In the genomic region with DNA sequence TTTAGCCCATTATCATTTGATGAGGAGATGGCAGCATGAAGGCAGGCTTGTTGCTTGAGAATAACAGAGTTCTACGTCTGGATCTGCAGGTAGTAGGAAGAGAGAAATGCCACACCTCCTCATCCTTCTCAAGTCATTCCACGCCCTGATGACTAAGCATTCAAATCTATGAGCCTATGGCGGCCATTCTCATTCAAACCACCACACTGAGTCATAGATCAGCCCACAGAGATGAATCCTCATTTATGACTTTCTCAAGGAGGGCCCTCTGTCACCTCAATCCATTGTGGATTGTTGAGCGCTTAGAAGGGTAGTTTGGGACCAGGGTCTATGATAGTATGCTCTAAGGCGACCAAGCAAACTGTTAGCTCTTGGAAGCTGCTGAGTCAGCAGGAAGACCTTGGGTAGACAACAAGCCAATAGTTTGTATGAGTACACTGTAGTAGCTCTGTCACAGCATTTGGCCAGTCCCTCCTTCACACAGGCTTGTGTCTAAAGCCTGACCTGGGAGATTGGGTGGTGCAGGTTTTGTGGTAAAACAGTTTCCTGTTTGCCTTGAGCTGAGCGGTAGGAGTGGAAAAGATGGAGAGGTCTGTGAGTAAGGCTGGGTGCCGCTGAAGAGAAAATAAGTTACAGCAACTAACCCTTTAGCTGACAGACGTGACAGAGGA, we compare ENCODE assay signal across 19 mouse cellular contexts. TPM values are rescaled to one million over a fixed set of nuclear protein-coding genes. Genes with fewer than 3 reads are reported as not detected.
A peak's percentile ranks its signal among the peaks of the same experiment; 100 is the strongest.
DNase-seq lines count a peak whose midpoint lies in the region; ATAC-seq lines count a peak whose summit lies in the region.
"Had no signal": no experiment of that assay in that cellular context is flagged by ENCODE, and none has a peak within 500 bp of the region (broad histone marks: within the 10 kb centered on the region; RNA-seq: fewer than 3 reads in every experiment).

No protein-coding gene starts in this region.

- DNase-seq in A20 (ENCODE audit: low read depth, low spot score) = peak; percentile 43
- DNase-seq in thymus, postnatal 0 days (ENCODE audit: low spot score) = peak; percentile 61
- no peak for DNase-seq in urinary bladder, postnatal 25 days (ENCODE audit: low spot score)
- DNase-seq in testis, postnatal 14 days (ENCODE audit: low spot score) = no peak
- no peak for DNase-seq in midbrain, embryonic 11.5 days (ENCODE audit: low spot score, missing footprints)
- DNase-seq: cerebellum, adult 8-10 months; kidney, adult 8-10 months; lung, postnatal 36 days had no signal

- no peaks in the 10 kb centered on the region for H3K4me1 ChIP-seq in midbrain, embryonic 11.5 days (ENCODE audit: control insufficient read depth, insufficient read depth, low read length)
- H3K4me1 ChIP-seq: embryonic facial prominence, embryonic 10.5 days; heart, embryonic 15.5 days; midbrain, embryonic 15.5 days; neural tube, embryonic 13.5 days had no signal

- H3K9me3 ChIP-seq in midbrain, embryonic 11.5 days (ENCODE audit: control insufficient read depth, low read length) = no peaks in the 10 kb centered on the region
- H3K9me3 ChIP-seq: embryonic facial prominence, embryonic 10.5 days; heart, embryonic 15.5 days; midbrain, embryonic 15.5 days; neural tube, embryonic 13.5 days had no signal

- peaks cover 4% of the 10 kb centered on the region for H3K36me3 ChIP-seq in midbrain, embryonic 11.5 days (ENCODE audit: control insufficient read depth, insufficient read depth, low read length)

- 94% methylated on average over 8 of the region's 8 CpGs for WGBS in midbrain, embryonic 11.5 days

- no peak overlapping the region for H3K4me2 ChIP-seq in midbrain, embryonic 11.5 days
- H3K4me2 ChIP-seq: heart, embryonic 15.5 days; hindbrain, embryonic 14.5 days; midbrain, embryonic 15.5 days; neural tube, embryonic 13.5 days had no signal

- H3K4me3 ChIP-seq in midbrain, embryonic 11.5 days (ENCODE audit: low read depth, low read length) = no peak overlapping the region
- H3K4me3 ChIP-seq: embryonic facial prominence, embryonic 10.5 days; heart, embryonic 15.5 days; midbrain, embryonic 15.5 days; neural tube, embryonic 13.5 days had no signal

- no peak overlapping the region for H3K9ac ChIP-seq in midbrain, embryonic 11.5 days (ENCODE audit: low read length)
- H3K9ac ChIP-seq: heart, embryonic 15.5 days; hindbrain, embryonic 14.5 days; liver, embryonic 14.5 days; midbrain, embryonic 15.5 days; neural tube, embryonic 13.5 days had no signal

- ATAC-seq in CD4-positive, CD25-positive, alpha-beta regulatory T cell, adult 4 months = peak; percentile 78
- peak; percentile 73 for ATAC-seq in common myeloid progenitor, adult 5-6 weeks (replicated peaks; ENCODE audit: low read depth, poor library complexity, severe bottlenecking)
- no peak for ATAC-seq in midbrain, embryonic 11.5 days (ENCODE audit: low FRiP score)
- ATAC-seq: midbrain, embryonic 15.5 days had no signal

- no peaks in the 10 kb centered on the region for H3K27me3 ChIP-seq in midbrain, embryonic 11.5 days (ENCODE audit: control insufficient read depth, insufficient read depth, low read length)
- H3K27me3 ChIP-seq: heart, embryonic 15.5 days; midbrain, embryonic 15.5 days; neural tube, embryonic 13.5 days had no signal

- H3K27ac ChIP-seq in midbrain, embryonic 11.5 days (ENCODE audit: low read depth, low read length) = no peak overlapping the region
- H3K27ac ChIP-seq: embryonic facial prominence, embryonic 10.5 days; heart, embryonic 15.5 days; hindbrain, embryonic 14.5 days; liver, embryonic 14.5 days; midbrain, embryonic 15.5 days; neural tube, embryonic 13.5 days; stomach, postnatal 0 days had no signal

RNA-seq across cellular contexts. Expression of a gene that starts 24.5 kb away (rescaled TPM):
- 10 to 100 TPM; 22.9 to 28.7 TPM for polyA plus RNA-seq in CD4-positive, CD25-positive, alpha-beta regulatory T cell, adult 4 months (2017; shearing (Covaris generic))
- total RNA-seq in common myeloid progenitor, adult 5-6 weeks (2017) = 52.1 and 53.8 TPM in 2 replicates
- 140 and 150 TPM in 2 replicates for polyA plus RNA-seq in thymus, postnatal 0 days (2015; fragmentation: Nextera tagmentation; extraction: Ambion mirVana)
- polyA plus RNA-seq in midbrain, embryonic 11.5 days (2014; fragmentation: Nextera tagmentation; extraction: Ambion mirVana) = 75.2 and 78.6 TPM in 2 replicates

RNA-seq across cellular contexts. Expression of a gene that starts 37.0 kb away (rescaled TPM):
- polyA plus RNA-seq in CD4-positive, CD25-positive, alpha-beta regulatory T cell, adult 4 months (2017; shearing (Covaris generic)) = not detected
- not detected in 2 replicates for total RNA-seq in common myeloid progenitor, adult 5-6 weeks (2017)
- polyA plus RNA-seq in thymus, postnatal 0 days (2015; fragmentation: Nextera tagmentation; extraction: Ambion mirVana) = 0.55 and 1.3 TPM in 2 replicates
- polyA plus RNA-seq in midbrain, embryonic 11.5 days (2014; fragmentation: Nextera tagmentation; extraction: Ambion mirVana) = not detected in 2 replicates
- total RNA-seq: gastrocnemius, postnatal 4 days; layer of hippocampus, adult 18-20 months had no signal
- polyA plus RNA-seq: embryonic facial prominence, embryonic 10.5 days; heart, embryonic 15.5 days; hindbrain, embryonic 14.5 days; liver, embryonic 14.5 days; neural tube, embryonic 13.5 days; stomach, postnatal 0 days had no signal

RNA-seq across cellular contexts. Expression of a gene that starts 43.3 kb away (rescaled TPM):
- not detected for polyA plus RNA-seq in CD4-positive, CD25-positive, alpha-beta regulatory T cell, adult 4 months (2017; shearing (Covaris generic))
- total RNA-seq in common myeloid progenitor, adult 5-6 weeks (2017) = not detected in 2 replicates
- polyA plus RNA-seq in thymus, postnatal 0 days (2015; fragmentation: Nextera tagmentation; extraction: Ambion mirVana) = 1.6 and 2.7 TPM in 2 replicates
- polyA plus RNA-seq in midbrain, embryonic 11.5 days (2014; fragmentation: Nextera tagmentation; extraction: Ambion mirVana) = not detected in 2 replicates
- total RNA-seq: gastrocnemius, postnatal 4 days had no signal
- polyA plus RNA-seq: embryonic facial prominence, embryonic 10.5 days; heart, embryonic 15.5 days; hindbrain, embryonic 14.5 days; liver, embryonic 14.5 days had no signal

Comparison
In these comparisons a context has a peak if more than half of its experiments do, and no peak if none do; other contexts are left out.
1. DNase-seq: peak in A20 (single experiment) and thymus, postnatal 0 days (single experiment); none in urinary bladder, postnatal 25 days (single experiment), testis, postnatal 14 days (single experiment) and midbrain, embryonic 11.5 days (single experiment).